Mouse (Mus musculus): ENCODE results near the gene Olfr224. TPM values are rescaled to one million over a fixed set of nuclear protein-coding genes. Genes with fewer than 3 reads are reported as not detected.
"Not testable (repeated sequence)": the region's sequence is repeated elsewhere in the genome, so short reads cannot be mapped to it uniquely, and the experiment has no call there.

Gene Olfr224
- total RNA-seq, 1 experiment from 2014 or later: not detected

DNA sequence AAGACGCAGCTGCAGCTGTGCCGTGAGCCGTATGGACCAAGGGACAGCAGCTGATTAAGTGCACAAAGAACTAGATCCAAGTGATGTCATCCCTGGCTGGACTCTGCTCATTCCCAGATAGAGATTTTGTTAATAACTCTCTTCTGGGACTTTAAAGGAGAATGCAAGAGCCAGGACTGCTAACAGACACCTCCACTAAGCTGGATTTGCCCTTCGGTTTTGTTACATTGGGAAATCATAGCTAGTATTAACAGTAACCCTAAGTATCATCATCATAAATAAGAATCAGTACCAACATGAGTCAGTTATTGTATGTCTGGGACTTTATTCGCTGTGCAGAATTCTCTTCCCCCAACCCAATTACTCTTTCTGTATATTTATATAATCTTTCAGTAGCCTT is 24.0 kb downstream of the Olfr224 start, which contains the start of gene Olfr329-ps:
Gene Olfr329-ps (minus strand): TSS at position 101 of the 400 bp plus-strand sequence.
- ATAC-seq (replicated peaks; ENCODE audit: insufficient number of reproducible peaks, low FRiP score, low TSS enrichment, poor library complexity, severe bottlenecking): no peak

DNA sequence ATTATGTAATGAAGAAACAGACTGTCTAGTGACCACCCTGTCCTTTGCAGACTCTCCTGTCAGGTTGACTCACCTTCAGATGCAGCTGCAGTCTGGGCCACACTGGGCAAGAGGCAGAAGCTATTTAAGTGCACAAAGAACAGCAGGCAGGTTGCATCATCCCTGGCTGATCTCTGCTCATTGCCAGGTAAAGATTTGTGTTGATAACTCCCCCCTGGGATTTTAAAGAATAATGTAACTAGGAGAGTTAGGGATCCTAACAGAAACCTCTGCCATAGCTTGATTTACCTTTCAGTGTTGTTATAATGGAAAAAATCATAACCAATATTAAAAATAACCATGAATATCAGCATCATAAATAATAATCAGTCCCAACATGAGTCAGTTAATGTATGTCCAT is 35.6 kb downstream of the Olfr224 start, which contains the start of gene Olfr330:
Gene Olfr330 (minus strand): TSS at position 101 of the 400 bp plus-strand sequence.
- ATAC-seq (replicated peaks; ENCODE audit: insufficient number of reproducible peaks, low FRiP score, low TSS enrichment, poor library complexity, severe bottlenecking): not testable (repeated sequence)

DNA sequence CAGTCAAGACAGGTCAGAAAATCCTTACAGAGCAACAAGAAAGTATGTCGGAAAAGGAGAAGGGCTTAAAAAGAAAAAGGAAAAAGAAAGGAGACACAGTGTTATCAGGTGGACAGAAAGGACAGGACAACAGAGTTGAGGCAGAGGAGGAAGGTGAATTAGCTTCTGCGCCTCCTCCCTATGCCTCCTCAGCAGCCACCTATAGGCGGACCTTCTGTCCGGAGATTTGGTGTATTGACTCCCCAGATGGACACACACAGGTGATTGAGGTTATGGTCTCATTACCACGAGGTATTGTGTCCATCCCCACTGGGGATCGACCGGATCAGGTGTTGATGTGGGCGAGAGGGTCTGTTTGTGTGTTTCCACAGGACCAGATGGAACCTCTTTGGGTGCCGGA is 50.6 kb downstream of the Olfr224 start:
- not testable (repeated sequence) for ATAC-seq (replicated peaks; ENCODE audit: insufficient number of reproducible peaks, low FRiP score, low TSS enrichment, poor library complexity, severe bottlenecking)

DNA sequence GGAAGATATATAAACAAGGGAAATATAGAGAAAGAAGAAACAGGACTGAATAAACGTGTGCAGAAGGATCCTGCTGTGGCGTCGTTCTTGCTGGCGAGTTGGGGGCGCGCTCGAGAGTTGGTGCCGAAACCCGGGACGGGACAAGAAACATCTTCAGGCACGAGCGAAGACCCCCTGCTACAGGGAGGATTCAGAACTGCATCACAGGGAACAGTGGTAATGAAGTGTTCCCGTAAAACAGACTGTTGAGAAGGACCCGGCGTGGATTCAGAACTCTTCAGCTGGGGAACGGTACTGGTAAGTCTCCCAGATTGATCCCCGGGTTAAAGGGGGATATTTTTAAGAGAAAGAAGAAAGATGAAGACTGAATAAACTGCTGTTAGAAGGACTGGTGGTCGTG is 51.4 kb downstream of the Olfr224 start:
- not testable (repeated sequence) for ATAC-seq (replicated peaks; ENCODE audit: insufficient number of reproducible peaks, low FRiP score, low TSS enrichment, poor library complexity, severe bottlenecking)

Other genes with a start within 250 kb of the Olfr224 start
- 33.9 to 39.8 TPM (median 36.0 TPM) in 3 replicates for gene Zfp672, start 240.2 kb downstream of the Olfr224 start, total RNA-seq (2017)
- 21.3 to 28.1 TPM (median 21.4 TPM) in 3 replicates for gene Sh3bp5l, start 239.8 kb downstream of the Olfr224 start, total RNA-seq (2017)
- not detected in 3 replicates for gene Lypd8, start 191.5 kb downstream of the Olfr224 start, total RNA-seq (2017)
- gene 1810065E05Rik, start 149.4 kb downstream of the Olfr224 start, total RNA-seq (2017): not detected in 3 replicates
- not detected in 3 replicates for gene Gm12253, start 138.0 kb downstream of the Olfr224 start, total RNA-seq (2017)
- not detected in 3 replicates for gene Lypd9, start 117.6 kb downstream of the Olfr224 start, total RNA-seq (2017)
- not detected in 3 replicates for gene Olfr30, start 108.3 kb downstream of the Olfr224 start, total RNA-seq (2017)
- not detected in 3 replicates for gene Olfr332, start 78.0 kb downstream of the Olfr224 start, total RNA-seq (2017)
- not detected in 3 replicates for gene Olfr331, start 68.0 kb downstream of the Olfr224 start, total RNA-seq (2017)
- gene Olfr330, start 35.7 kb downstream of the Olfr224 start, total RNA-seq (2017): not detected in 3 replicates
- gene Olfr329-ps, start 24.1 kb downstream of the Olfr224 start, total RNA-seq (2017): not detected in 3 replicates
- gene Olfr328, start 14.9 kb downstream of the Olfr224 start, total RNA-seq (2017): 0.43 TPM in 1 of 3 replicates, not detected in the others
- gene Olfr325, start 7.2 kb upstream of the Olfr224 start, total RNA-seq (2017): not detected in 3 replicates
- not detected in 3 replicates for gene Olfr324, start 24.6 kb upstream of the Olfr224 start, total RNA-seq (2017)
- not detected in 3 replicates for gene 2210407C18Rik, start 45.5 kb upstream of the Olfr224 start, total RNA-seq (2017)
- not detected in 3 replicates for gene Olfr323, start 59.9 kb upstream of the Olfr224 start, total RNA-seq (2017)
- not detected in 3 replicates for gene Trim58, start 69.9 kb upstream of the Olfr224 start, total RNA-seq (2017)
- not detected in 3 replicates for gene Olfr322, start 88.2 kb upstream of the Olfr224 start, total RNA-seq (2017)
- gene Olfr320, start 110.5 kb upstream of the Olfr224 start, total RNA-seq (2017): not detected in 3 replicates
- not detected in 3 replicates for gene Olfr319, start 128.6 kb upstream of the Olfr224 start, total RNA-seq (2017)
- gene Olfr318, start 153.5 kb upstream of the Olfr224 start, total RNA-seq (2017): not detected in 3 replicates
- gene Olfr317, start 168.7 kb upstream of the Olfr224 start, total RNA-seq (2017): not detected in 3 replicates
- not detected in 3 replicates for gene Olfr316, start 182.2 kb upstream of the Olfr224 start, total RNA-seq (2017)
- gene Olfr315, start 202.6 kb upstream of the Olfr224 start, total RNA-seq (2017): not detected in 3 replicates
- gene Olfr314, start 212.4 kb upstream of the Olfr224 start, total RNA-seq (2017): not detected in 3 replicates
- gene Fam183b, start 231.4 kb upstream of the Olfr224 start, total RNA-seq (2017): not detected in 3 replicates
- not detected in 3 replicates for gene Olfr313, start 244.4 kb upstream of the Olfr224 start, total RNA-seq (2017)